Mouse (Mus musculus): ENCODE results near the gene Cnpy1.

GRCm38 (mm10) chr5:28171667-28172066 is 73.9 kb downstream of the Cnpy1 start:
- TF ChIP-seq POLR2A (IDR thresholded peaks at IDR 0.05; ENCODE audit: control insufficient read depth, extremely low read depth, insufficient read depth, low read length, poor library complexity) (no peak), CTCF (IDR thresholded peaks at IDR 0.05; ENCODE audit: borderline replicate concordance, control insufficient read depth, extremely low read depth, insufficient read depth, low read length, poor library complexity) (no peak)

Measured in thymus, adult 2 months (tissue).